Mouse (Mus musculus): ENCODE measurements around the gene Hfm1. TPM values are rescaled to one million over a fixed set of nuclear protein-coding genes. Genes with fewer than 3 reads are reported as not detected.

Hfm1 gene
- 1 to 10 TPM in 1 of 2 experiments, under 1 TPM in 1; 0.42 to 1.0 TPM for total RNA-seq (2021)
- long read RNA-seq, experiment 1, result 0 reads
- long read RNA-seq, experiment 2, result 0 reads

DNA sequence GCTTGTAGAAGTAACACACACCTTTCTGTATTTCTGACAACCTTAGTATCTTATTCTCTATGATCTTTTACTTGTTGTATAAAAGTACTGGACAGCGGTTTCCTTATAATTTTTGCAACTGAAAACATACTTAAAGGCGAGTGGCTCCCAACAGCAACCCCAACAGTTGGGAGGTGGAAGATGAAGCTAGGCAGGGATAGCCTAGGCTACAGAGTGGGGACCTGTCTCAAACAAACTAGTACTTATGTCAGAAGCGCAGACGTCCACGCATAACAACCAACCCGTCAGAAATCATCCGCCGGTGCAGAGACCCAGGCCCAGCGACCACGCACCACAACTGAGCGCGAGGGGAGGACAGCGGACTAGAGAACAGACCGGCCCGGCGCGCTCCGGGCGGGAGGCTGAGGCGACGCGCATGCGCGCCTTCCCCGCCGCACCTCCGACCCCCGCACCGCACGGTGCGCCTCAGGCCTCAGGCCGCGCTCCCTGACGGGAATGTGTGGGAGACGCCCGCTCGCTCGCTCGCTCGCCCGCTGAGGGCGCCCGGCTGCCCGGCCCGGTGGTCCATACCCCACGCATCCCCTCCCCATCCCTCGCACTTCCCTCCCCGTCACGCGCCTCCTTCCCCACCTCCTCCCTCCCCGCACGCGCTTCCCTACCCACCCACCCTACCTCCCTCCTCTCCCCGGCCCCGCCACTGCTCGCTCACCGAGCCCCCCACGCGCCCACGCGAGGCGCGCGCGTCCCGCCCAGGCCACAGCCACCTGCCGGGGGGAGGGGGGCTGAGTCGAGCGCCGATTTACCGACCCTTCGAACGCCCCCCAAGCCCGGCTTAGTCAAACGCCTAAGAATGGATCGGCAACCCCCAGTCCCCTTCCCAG, at the start of gene Hfm1:
Gene Hfm1, minus strand, starts transcription at position 834 of the 881 bp plus-strand sequence.
- peak; percentile 16 to 20 for DNase-seq (ENCODE audit: low spot score in 2 of 2)

DNA sequence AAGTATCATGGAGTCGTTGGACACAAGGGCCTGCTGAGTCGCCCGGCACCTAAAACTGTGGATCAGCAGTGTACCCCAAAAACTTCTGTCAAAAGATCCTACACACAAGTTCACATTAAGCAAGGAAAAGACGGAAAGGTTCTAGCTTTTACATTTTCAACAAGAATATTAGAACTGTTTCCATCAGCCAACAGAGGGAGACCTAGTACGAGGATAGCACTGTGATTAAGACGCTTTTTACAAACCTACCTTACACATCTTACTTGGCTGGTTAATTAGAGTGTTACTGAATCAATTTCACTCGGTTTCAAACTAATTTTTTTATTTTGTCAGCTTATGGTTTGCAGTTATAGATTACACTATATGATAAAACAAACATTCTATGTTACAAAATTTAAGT, 47.8 kb upstream of the Hfm1 start:
- no peak for DNase-seq (ENCODE audit: low spot score in 2 of 2)

DNA sequence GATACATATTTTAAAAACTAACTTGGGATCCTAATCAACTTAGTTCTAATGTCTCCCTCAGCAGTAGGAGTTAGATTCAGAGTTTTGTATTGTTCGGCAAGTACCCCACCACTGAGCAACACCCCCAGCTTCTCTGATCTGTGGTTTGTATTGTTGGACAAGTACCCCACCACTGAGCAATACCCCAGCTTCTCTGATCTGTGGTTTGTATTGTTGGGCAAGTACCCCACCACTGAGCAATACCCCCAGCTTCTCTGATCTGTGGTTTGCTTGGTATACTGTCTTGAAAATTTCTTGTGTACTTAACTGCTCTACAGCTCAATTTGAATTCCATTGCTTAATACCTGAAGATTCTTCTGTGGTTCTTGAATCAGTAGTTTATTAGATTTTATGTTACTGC, 41.5 kb upstream of the Hfm1 start:
- DNase-seq (ENCODE audit: low spot score in 2 of 2), result no peak

DNA sequence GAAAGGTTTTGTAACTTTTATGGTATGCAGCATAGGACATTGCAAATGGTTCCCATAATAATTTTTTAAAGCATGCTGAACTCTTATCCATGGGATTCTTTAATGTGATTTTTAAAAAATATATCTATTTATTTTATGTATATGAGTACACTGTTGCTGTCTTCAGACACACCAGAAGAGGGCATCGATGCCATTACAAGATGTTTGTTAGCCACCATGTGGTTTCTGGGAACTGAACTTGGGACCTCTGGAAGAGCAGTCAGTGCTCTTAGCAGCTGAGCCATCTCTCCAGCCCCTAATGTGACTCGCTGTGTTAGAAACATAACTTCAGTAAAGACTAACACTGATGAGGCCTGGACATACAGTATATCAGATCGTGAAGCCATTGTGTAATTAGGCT, 40.3 kb upstream of the Hfm1 start:
- DNase-seq (ENCODE audit: low spot score in 2 of 2), result no peak

DNA sequence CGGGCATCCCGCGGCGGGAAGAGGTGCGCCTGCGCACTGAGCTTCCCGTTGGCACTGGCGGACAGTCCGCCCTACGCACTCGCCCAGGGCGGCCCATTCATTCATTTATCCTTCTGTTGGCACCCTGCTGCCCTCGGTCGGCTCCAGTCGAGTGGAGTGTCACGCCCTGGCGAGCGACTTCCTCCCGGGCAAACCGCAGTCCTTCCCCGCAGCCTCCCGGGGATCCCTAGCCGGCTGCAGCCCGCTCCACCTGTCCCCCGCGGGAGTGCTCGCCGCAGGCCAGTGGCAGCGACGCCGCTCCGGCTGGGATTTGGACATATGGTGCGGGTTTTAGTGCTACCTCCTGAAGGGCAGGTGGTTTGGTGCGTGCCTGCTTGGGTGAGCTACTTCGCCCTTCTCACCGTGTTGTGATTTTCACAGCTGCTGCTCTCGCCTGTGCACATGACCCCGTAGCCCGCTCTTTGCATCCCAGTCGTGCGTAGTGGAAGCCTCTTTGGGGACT, 38.4 kb upstream of the Hfm1 start:
- no peak for DNase-seq (ENCODE audit: low spot score in 2 of 2)

DNA sequence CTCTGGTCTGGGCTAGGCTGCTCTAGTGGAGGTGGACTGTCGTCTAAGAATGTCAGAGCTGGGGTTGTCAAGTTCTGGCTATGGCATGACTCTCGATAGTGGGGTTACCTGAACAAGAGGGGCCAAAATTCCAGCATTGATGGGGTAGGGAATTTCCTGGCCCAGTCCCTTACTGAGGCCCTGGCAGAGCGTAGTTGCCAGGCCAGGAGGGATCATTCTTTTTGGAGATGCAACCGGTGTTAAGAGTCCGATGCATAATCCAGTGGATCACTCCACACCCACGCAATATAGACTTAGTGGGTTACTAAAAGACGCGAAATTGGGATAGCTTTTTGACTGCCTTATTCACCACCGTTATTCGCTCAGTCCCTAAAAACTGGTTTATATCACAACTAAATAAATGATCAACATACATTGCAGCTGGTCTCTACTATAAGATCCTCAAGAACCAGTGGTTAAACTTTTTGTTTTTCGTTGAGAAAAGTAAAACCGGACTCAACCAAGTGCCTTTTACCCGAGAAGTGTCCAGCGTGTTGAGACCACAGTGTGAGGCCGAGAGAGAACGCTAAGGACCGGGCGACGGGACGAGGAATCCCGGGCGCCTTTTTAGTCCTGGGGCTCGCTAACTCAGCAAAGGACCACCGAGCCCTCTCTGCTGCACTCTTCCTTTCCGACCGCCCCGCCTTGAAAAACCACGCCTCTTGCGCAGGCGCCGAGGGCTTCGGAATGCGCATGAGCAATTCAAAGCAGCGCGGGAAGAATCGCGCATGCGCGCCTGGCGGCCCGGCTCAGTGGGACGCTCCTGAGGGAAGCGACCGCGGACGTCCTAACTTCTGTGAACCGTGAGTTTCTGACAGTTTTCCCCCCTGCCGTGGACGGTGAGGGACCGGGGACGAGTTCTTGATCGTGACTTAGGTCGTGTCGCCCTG, 37.7 kb upstream of the Hfm1 start, which contains the start of gene Cdc7:
Gene Cdc7, plus strand, starts transcription at position 739 of the 929 bp plus-strand sequence.
- DNase-seq (ENCODE audit: low spot score in 2 of 2), result peak; percentile 95 to 96

DNA sequence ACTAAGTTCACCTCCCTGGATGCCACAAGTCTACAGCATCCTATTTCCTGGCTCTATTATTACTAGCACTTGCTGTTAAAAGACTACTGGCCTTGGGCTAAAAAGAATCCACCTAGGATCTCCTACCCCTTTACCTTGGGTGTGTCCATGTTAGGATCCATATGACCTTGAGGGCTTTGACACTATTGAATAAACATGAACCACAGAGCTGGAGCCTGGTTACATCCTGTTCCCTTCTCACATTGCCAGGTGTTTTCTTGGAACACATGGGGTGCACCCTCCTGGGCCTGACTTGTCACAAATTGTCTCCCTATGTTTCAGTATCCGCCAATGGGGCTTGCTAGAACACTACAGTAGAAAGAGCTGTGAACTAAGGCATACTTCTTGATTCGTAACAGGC, 34.3 kb upstream of the Hfm1 start:
- DNase-seq (ENCODE audit: low spot score in 2 of 2), result no peak

DNA sequence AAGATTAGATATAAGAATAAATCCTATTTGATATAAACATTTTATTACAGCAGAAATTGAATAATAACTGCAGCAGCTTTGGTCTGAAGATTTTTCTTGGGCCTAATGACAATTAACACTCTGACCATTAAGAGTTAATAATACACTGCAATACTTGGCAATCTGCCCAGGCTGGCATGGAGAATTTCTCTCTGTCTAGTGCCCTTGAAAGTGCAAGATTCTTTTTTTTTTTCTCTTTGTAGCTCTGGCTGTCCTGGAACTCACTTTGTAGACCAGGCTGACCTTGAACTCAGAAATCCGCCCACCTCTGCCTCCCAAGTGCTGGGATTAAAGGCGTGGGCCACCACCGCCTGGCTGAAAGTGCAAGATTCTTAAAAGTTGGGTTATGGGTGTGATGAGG, 32.9 kb upstream of the Hfm1 start:
- peak; percentile 21 to 49 for DNase-seq (ENCODE audit: low spot score in 2 of 2)

DNA sequence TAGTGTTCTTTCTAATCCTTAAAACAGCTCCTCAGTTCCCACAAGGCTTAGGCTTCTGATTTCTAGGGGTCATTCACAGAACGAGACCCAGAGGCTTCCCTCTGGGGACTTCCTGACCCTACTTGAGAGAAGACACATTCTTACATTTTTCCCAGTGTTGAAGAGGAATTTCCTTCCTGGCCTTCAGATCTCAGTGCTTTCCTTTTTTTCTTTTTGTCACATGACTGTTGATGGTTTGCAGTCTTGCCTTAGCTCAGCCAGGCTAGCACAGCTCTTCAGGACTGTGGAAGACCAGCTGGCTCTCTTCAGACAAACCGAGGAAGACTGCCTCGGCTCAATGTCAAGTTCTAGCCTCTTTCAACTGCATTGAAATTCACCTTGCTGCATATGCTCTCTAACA, 30.3 kb upstream of the Hfm1 start:
- no peak for DNase-seq (ENCODE audit: low spot score in 2 of 2)

DNA sequence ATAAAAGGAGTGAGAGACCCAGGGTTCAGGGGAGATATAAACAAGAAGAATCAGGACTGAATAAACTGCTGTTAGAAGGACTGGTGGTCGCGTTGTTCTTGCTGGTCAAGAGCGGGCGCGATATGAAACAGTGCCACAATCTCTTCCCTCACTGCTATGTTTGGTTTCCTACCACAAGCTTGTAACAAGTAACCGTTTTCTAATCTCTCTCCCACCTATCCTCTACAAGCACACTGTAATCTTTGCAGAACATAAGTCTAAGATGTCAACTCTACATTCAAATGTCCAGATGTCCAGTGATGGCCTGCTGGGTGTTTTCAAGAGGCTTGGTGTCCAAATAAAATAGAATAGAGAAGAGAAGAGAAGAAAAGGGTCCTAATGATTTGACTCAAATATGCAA, 22.6 kb upstream of the Hfm1 start:
- no peak for DNase-seq (ENCODE audit: low spot score in 2 of 2)

DNA sequence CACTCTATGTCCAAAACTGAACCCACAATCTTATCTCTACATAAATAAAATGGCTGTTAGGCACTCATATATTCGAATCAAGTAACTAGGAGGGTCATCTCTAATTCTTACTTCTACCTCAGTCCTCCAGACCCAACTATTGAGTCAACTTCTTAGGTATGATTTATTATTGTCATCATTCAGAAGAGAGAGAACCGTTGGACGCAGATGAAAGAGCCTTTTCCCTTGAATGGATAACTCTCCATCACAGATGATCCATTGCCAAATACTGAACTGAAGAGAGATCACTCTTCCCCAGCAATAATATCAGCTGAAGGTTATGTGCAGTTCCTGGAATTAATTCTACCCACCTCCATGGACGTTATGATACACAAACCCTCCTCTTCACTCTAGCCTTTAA, 20.2 kb upstream of the Hfm1 start:
- DNase-seq (ENCODE audit: low spot score in 2 of 2), result no peak

DNA sequence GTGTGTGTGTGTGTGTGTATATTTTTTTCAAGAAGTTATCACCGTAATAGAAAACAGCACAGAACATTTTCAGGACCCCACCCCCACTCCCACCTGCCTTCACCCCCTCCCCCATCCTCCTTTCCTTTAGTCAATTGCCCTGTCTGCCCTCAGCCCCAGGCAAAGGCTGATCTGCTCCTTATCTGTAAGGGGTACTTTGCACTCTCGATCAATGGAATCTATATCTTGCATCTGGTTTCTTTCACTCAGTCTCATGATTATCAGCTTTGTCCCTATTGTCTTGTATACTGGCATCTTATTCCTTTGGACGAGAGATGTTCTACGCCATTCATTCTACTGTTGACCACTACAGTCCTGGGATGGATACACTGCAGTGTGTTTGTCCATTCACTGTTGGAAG, 1.9 kb upstream of the Hfm1 start:
- DNase-seq (ENCODE audit: low spot score in 2 of 2), result no peak

DNA sequence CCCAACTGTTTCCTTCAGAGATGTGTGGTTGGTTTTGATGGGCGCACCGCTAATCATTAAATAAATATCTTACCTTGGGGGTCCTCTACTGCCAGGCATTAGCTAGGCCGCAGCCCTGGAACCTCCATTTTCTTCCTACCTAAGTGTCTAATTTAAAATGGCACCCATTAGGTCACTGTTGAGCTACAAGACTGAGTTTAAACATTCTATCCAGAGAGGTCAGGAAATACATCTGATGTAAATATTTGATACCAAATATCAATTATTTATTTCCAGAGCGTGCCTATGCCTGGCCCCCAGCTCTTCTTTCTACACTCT, 207 bp upstream of the Hfm1 start:
- DNase-seq (ENCODE audit: low spot score in 2 of 2), result no peak

DNA sequence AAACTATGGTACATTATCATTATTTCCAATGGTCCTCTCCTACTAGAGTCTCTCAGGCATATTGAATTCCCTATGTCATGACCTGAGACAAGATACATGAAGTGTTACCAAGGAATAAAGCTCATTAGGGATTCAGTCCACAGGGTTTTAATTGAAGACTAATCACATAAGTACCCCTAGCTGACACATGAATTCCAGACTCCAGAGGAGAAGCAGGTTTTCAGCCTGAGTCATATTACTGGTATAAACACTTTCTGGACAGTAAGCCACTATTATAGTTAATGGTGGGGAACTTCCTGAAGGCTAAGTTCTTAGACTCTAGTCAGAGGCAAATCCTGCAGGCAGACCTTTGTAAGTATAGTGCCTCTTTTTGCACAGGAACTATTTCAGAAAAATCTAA, 6.8 kb downstream of the Hfm1 start:
- no peak for DNase-seq (ENCODE audit: low spot score in 2 of 2)

DNA sequence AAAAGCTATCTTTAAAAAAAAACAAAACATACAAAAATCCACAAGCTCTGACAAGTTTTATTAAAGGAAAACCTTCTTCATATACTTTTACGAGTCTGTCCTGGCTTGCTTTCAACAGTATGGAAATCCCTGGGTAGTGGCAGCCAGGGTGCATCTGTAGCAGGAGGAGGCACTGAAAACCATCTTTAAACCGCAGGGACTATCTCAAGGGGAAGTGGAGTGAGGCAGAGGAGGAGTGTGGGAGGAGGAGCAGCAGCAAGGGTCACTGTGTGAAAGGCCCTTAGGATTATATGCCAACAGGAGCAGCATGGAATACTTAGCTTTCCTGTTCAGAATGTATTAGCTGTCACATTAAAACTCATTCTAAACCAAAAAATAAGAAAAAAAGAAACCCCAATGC, 29.2 kb downstream of the Hfm1 start:
- no peak for DNase-seq (ENCODE audit: low spot score in 2 of 2)

DNA sequence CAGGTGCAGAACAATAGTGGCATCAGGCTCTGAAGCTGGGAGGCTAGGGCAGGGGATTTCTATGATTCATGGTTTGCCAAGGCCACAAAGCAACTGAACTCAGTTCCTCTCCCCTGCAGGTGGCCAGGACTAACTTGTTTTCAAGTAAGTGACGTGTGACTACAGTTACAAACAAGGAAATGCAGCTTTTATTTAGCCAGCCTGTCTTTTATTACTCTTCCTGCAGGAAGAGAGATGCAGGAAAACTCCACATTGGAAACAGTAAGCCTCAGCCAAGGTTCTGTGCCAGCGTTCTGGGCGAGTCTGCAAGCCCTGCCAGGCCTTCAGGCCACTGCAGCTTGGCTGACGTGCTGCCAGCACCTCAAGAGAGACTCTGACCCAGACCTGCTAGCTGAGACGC, 34.3 kb downstream of the Hfm1 start:
- peak in 1 of 2 experiments; percentile 6 for DNase-seq (ENCODE audit: low spot score in 2 of 2)

DNA sequence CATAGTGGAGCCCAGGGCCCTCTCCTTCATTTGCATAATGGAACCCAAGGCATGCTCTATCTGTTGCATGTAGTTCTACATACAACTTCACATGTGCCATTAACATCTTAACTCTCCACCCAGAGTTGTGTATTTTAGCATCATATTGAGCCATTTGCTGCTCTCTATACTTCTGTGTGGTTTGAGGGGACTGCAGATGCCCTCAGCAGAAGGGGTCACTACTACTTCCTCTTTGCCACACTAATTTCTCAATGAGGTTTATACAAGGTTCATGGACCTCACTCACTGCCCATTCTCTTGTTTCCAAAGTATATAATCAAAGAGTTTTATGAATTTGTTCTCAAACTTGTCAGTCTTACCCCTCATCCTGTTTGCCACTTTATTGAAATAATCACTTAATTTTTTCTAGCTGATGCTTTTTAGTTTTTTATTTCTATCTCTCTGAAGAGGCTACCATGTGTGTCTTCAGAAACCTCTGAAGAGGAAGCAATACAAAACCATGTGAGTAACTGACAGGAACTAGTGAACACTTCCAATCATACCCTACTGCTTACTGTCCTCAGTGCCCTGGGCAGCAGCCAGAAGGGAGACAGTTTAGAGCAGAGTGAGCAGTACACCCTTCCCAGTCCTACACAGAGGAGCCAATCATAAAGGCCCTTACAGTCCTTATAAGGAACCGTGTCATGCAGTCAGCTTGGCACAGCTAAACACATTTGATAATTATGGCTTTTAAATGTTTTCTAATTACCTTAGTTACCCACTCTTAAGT, 38.6 kb downstream of the Hfm1 start:
- no peak for DNase-seq (ENCODE audit: low spot score in 2 of 2)

DNA sequence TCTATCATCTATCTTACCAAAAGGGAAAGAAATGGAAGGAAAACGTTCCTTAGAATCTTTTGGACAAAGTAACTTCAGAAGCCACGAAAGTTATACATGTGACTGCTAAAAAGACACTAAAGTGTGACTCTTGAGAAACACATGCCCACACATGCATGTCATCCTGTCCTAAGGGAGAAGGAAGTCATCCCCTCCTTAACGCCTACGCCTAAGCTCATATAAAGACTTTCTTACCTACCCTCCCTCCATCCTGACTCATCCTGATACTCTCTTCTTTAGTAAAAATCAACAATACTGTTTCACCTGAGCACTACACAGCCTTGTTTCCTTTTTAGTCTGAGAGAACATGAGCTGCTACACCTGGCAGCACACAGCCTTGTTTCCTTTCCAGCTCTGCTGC, 40.6 kb downstream of the Hfm1 start:
- no peak for DNase-seq (ENCODE audit: low spot score in 2 of 2)

DNA sequence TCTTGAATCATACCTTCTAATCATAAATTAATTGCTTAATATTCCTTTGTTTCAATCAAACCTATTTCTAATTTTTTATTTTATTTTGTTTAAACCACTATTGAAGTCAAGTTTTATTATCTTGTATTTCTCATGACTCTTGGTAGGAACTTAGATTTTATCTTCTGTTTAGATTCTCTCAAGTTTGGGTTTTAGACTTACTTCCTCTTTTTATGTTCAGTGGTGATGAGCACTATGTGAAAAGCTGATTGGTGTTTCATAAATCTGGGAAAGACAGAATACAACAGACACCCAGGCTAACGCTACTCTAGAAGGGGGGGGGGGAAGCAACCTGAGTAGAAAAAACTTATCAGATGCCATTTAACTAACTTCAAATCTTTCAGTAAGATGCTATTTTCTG, 49.7 kb downstream of the Hfm1 start:
- DNase-seq (ENCODE audit: low spot score in 2 of 2), result no peak

DNA sequence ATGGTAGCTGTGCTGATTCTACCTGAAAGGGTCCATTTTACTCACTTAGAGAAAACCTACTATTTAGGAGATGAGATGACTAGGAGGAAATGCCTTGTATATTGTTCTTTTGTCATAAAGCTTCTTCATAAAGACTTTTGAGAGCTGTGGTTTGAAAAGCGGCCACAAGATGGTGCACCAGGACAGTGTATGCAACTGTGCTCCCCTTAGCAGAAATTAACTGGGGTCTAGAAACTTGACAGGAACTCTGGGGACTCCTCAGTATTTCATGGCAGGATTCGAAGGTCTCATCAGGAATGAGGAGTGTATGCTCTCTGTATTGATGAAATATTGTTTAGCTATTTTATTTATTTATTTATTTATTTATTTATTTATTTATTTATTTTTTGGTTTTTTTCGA, 65.7 kb downstream of the Hfm1 start:
- peak; percentile 9 to 14 for DNase-seq (ENCODE audit: low spot score in 2 of 2)

DNA sequence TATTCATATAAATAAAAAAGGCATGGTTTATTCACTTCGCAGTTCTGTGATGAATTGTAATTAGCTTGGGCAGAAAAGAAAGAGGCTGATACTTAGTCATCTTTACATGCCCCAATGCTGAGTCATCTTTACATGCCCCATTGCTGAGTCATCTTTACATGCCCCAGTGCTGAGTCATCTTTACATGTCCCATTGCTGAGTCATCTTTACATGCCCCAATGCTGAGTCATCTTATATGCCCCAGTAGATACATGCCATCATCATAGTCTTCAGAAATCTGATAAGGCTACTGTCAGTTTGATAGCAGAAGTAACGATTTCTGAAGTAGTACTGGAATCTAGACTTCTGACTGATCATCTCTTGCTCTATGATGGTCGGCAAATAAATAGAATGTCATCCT, 72.8 kb downstream of the Hfm1 start:
- no peak for DNase-seq (ENCODE audit: low spot score in 2 of 2)
